Mouse (Mus musculus) CH12.LX (cell line): Measurements from ENCODE around the gene Ifit1bl1. TPM values are rescaled to one million over a fixed set of nuclear protein-coding genes. Genes with fewer than 3 reads are reported as not detected.

Experiments
- DNase-seq: peaks from one replicate; pipeline ENCODE4 v3.0.0-alpha.2; 2013; ENCODE audit errors: extremely low read depth
- H3K27ac ChIP-seq: 2 replicates; pipeline ENCODE4 v1.5.1; 2012; ENCODE audit warnings: low read depth, mild to moderate bottlenecking, control low read depth, moderate library complexity; ENCODE audit not compliant: insufficient read depth
- H3K27me3 ChIP-seq: replicated peaks from 2 replicates; pipeline ENCODE3; 2012; ENCODE audit warnings: inconsistent platforms
- H3K36me3 ChIP-seq, 2 experiments: replicated peaks in 1 of 2; 2 replicates each; pipeline versions ENCODE3 to v1.6.1; 2012; ENCODE audit warnings: inconsistent platforms in 1 of 2, low read length in 1 of 2, mild to moderate bottlenecking in 1 of 2, mixed read lengths in 1 of 2, moderate library complexity in 1 of 2; ENCODE audit not compliant: control insufficient read depth in 1 of 2, insufficient read depth in 1 of 2
- H3K4me1 ChIP-seq, 2 experiments: 2 replicates each; pipeline ENCODE4 v1.6.1; 2012; ENCODE audit warnings: inconsistent platforms in 1 of 2, moderate library complexity in 1 of 2; ENCODE audit not compliant: insufficient read depth in 2 of 2, control insufficient read depth in 1 of 2
- H3K4me2 ChIP-seq: 2 replicates; pipeline ENCODE4 v1.6.1; 2012; ENCODE audit warnings: low read depth, mild to moderate bottlenecking, control low read depth; ENCODE audit not compliant: poor library complexity, insufficient read depth, severe bottlenecking
- H3K4me3 ChIP-seq, 3 experiments: fragments of 150-350 bp in 1 of 3; sonication (generic) in 1 of 3; replicated peaks in 1 of 3; 2 replicates each; pipeline versions ENCODE3 to v1.5.1; 2011 to 2012; ENCODE audit warnings: low read depth in 2 of 3, low read length in 2 of 3, mild to moderate bottlenecking in 2 of 3, moderate library complexity in 2 of 3, control low read depth in 1 of 3, improper control_type of control experiment in 1 of 3, inconsistent platforms in 1 of 3, mixed read lengths in 1 of 3; ENCODE audit not compliant: poor library complexity in 1 of 3
- H3K79me2 ChIP-seq: replicated peaks from 2 replicates; pipeline ENCODE4 v1.6.1; 2012; ENCODE audit warnings: mild to moderate bottlenecking, moderate library complexity; ENCODE audit not compliant: control insufficient read depth, poor library complexity, insufficient read depth, severe bottlenecking; ENCODE audit errors: extremely low read depth
- H3K9ac ChIP-seq: 2 replicates; pipeline ENCODE4 v1.6.1; 2012; ENCODE audit warnings: low read depth, mild to moderate bottlenecking, control low read depth, moderate library complexity; ENCODE audit not compliant: insufficient read depth
- H3K9me3 ChIP-seq: replicated peaks from 2 replicates; pipeline ENCODE3; 2012; ENCODE audit warnings: low read length, inconsistent platforms, mixed read lengths
- CTCF ChIP-seq, 2 experiments: IDR thresholded peaks in 1 of 2; conservative IDR thresholded peaks in 1 of 2; 2 replicates each; pipeline ENCODE4 v1.5.1; 2011 to 2012; ENCODE audit warnings: low read depth in 2 of 2, low read length in 2 of 2, improper control_type of control experiment in 1 of 2, inconsistent platforms in 1 of 2, mild to moderate bottlenecking in 1 of 2, moderate library complexity in 1 of 2
- ELF1 ChIP-seq: IDR thresholded peaks from 2 replicates; pipeline ENCODE4 v1.6.1; 2014; ENCODE audit warnings: low read depth, mild to moderate bottlenecking, inconsistent platforms, low read length, improper control_type of control experiment
- EP300 ChIP-seq: IDR thresholded peaks from 2 replicates; pipeline ENCODE4 v1.6.1; 2011; ENCODE audit warnings: low read length, improper control_type of control experiment
- ETS1 ChIP-seq: conservative IDR thresholded peaks from 2 replicates; pipeline ENCODE4 v1.6.1; 2012; ENCODE audit warnings: low read depth, mild to moderate bottlenecking, inconsistent platforms, low read length, improper control_type of control experiment, moderate library complexity
- IRF4 ChIP-seq: IDR thresholded peaks from 2 replicates; pipeline ENCODE4 v1.6.1; 2014; ENCODE audit warnings: low read depth, mild to moderate bottlenecking, inconsistent platforms, low read length, improper control_type of control experiment
- JUN ChIP-seq: IDR thresholded peaks from 2 replicates; pipeline ENCODE4 v1.6.1; 2011; ENCODE audit warnings: low read depth, mild to moderate bottlenecking, low read length, improper control_type of control experiment, moderate library complexity; ENCODE audit not compliant: insufficient read depth
- KAT2A ChIP-seq: IDR thresholded peaks from 2 replicates; pipeline ENCODE4 v1.6.1; 2012; ENCODE audit warnings: low read length, improper control_type of control experiment, inconsistent platforms; ENCODE audit not compliant: insufficient replicate concordance
- MAFK ChIP-seq: IDR thresholded peaks from 2 replicates; pipeline ENCODE4 v1.6.1; 2011; ENCODE audit warnings: low read length, improper control_type of control experiment; ENCODE audit not compliant: insufficient replicate concordance
- MAZ ChIP-seq: IDR thresholded peaks from 2 replicates; pipeline ENCODE4 v1.6.1; 2012; ENCODE audit warnings: low read depth, mild to moderate bottlenecking, inconsistent platforms, low read length, improper control_type of control experiment, moderate library complexity
- MEF2A ChIP-seq: IDR thresholded peaks from 2 replicates; pipeline ENCODE4 v1.6.1; 2014; ENCODE audit warnings: low read depth, mild to moderate bottlenecking, inconsistent platforms, low read length, improper control_type of control experiment, borderline replicate concordance
- MYC ChIP-seq: IDR thresholded peaks from 2 replicates; pipeline ENCODE4 v1.6.1; 2011; ENCODE audit warnings: low read depth, mild to moderate bottlenecking, improper control_type of control experiment, low read length
- POLR2AphosphoS2 ChIP-seq: IDR thresholded peaks from 2 replicates; pipeline ENCODE4 v1.6.1; 2011; ENCODE audit warnings: low read depth, low read length, improper control_type of control experiment
- RAD21 ChIP-seq: IDR thresholded peaks from 2 replicates; pipeline ENCODE4 v1.6.1; 2011; ENCODE audit warnings: low read depth, mild to moderate bottlenecking, low read length, improper control_type of control experiment, moderate library complexity
- SMC3 ChIP-seq: IDR thresholded peaks from 2 replicates; pipeline ENCODE4 v1.6.1; 2011; ENCODE audit warnings: low read depth, low read length, improper control_type of control experiment
- ZC3H11A ChIP-seq: IDR thresholded peaks from 2 replicates; pipeline ENCODE4 v1.6.1; 2012; ENCODE audit warnings: low read depth, mild to moderate bottlenecking, inconsistent platforms, low read length, improper control_type of control experiment
- dilution Hi-C: fragments of 300-500 bp; cut with MboI; formaldehyde crosslinking; loops from 2 replicates; pipeline ENCODE4 v1.14.3; 2020; ENCODE audit warnings: low sequenced_read_pairs; ENCODE audit not compliant: extremely low pct_unique_long_range_greater_than_20kb, extremely low pct_ligation_motif_present
- in situ Hi-C: fragments of 300-500 bp; cut with MboI; formaldehyde crosslinking; loops from 3 replicates; pipeline ENCODE4 v1.14.3; 2019; ENCODE audit warnings: low sequenced_read_pairs, low pct_ligation_motif_present, low pct_unique_long_range_greater_than_20kb, mixed read lengths
- polyA plus RNA-seq: library from polyadenylated mRNA; unstranded; fragments of >175 nt; gene quantifications from 2 replicates; pipeline ENCODE4 v1.2.1, GENCODE M21; 2012; ENCODE audit warnings: low read depth; ENCODE audit not compliant: insufficient read length
- total RNA-seq, 2 experiments: library from RNA; depleted of rRNA; stranded (reverse); fragments of 300-350 nt in 1 of 2; fragments of >200 nt in 1 of 2; gene quantifications; 2 replicates each; pipeline ENCODE4 v1.2.3; 2012 to 2014

Gene Ifit1bl1
- total and polyA plus RNA-seq, 3 experiments: 0.09 to 0.26 TPM; not detected in 1

DNA sequence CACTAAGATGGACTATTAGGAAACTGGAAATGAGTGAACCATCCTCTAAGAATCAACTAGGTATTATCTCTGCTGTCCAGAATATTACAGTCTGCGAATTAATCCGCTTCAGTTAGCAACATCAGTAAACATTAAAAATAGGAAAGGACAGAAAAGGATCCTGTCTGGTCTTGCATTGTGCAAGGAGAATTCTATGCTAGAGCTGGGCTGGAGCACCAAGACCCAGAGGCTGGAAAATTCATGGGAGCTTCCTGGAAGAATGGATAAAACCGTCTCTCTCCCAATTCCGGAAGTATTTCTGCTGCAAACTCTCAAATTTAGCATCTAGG is 51.6 kb downstream of the Ifit1bl1 start:
- Histone ChIP-seq H3K27ac (no peak overlapping the region), H3K9ac (peak overlapping the region; percentile 29; the same call in 1 of the 2 replicates), H3K4me2 (peak overlapping the region; percentile 70), H3K36me3 (peaks cover 0 to 3% of the 10 kb centered on the region in 2 experiments), H3K27me3 (no peaks in the 10 kb centered on the region), H3K9me3 (peaks cover 5% of the 10 kb centered on the region), H3K79me2 (no peaks in the 10 kb centered on the region; the same call in 1 of the 2 replicates), H3K4me1 (peaks cover 0 to 26% of the 10 kb centered on the region in 2 experiments; a peak in 2 of 4 replicates), H3K4me3 (peak overlapping the region; percentile 32 to 70 (median 61))
- dilution Hi-C loops: no loop called here
- no peak for TF ChIP-seq MAFK
- peak; percentile 73; the same call in 1 of the 2 replicates for TF ChIP-seq ELF1
- TF ChIP-seq ETS1: peak; percentile 12; the same call in 1 of the 2 replicates
- TF ChIP-seq POLR2AphosphoS2: no peak
- TF ChIP-seq EP300: 0 out of 2 replicates have a peak, but pooled peaks have one; percentile 26
- TF ChIP-seq KAT2A: 0 out of 2 replicates have a peak, but pooled peaks have one; percentile 57
- TF ChIP-seq MEF2A: peak; percentile 71; the same call in 1 of the 2 replicates
- 0 out of 2 replicates have a peak, but pooled peaks have one; percentile 26 for TF ChIP-seq MAZ
- in situ Hi-C loops: no loop called here
- no peak for DNase-seq

DNA sequence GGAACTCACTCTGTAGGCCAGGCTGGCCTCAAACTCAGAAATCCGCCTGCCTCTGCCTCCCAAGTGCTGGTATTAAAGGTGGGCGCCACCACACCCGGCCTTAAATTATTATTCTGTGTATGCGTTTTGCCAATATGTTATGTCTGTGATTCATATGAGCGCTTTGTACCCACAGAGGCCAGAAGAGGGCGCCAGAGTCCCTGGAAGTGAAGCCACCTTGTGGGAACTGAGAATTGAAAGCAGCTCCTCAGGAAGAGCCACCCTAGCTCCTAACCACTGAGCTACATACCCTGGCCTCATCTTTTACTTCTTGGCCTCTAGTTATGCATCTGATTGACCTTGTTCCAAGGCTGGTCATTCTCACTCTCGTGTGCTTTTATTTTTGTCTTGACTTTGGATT is 53.8 kb downstream of the Ifit1bl1 start:
- TF ChIP-seq ZC3H11A (0 out of 2 replicates have a peak, but pooled peaks have one; percentile 3), ELF1 (peak; percentile 37; the same call in 1 of the 2 replicates), SMC3 (peak; percentile 87), IRF4 (peak; percentile 80), RAD21 (peak; percentile 78), MYC (no peak), CTCF (conservative IDR thresholded peaks at IDR 0.05 in 1 of 2, IDR thresholded peaks at IDR 0.05 in 1 of 2; ENCODE audit: low read depth in 2 of 2, low read length in 2 of 2) (peak; percentile 51 to 91; a peak in 2 of 4 replicates), JUN (no peak)
- TF ChIP-seq, all 38 proteins: peak for 6
- Histone ChIP-seq H3K27ac (no peak overlapping the region), H3K9me3 (no peaks in the 10 kb centered on the region), H3K36me3 (no peaks in the 10 kb centered on the region), H3K4me2 (no peak overlapping the region), H3K4me1 (peaks cover 0 to 21% of the 10 kb centered on the region in 2 experiments; a peak in 2 of 4 replicates), H3K27me3 (no peaks in the 10 kb centered on the region), H3K79me2 (no peaks in the 10 kb centered on the region; the same call in 1 of the 2 replicates), H3K4me3 (no peak overlapping the region), H3K9ac (no peak overlapping the region)
- peak; percentile 90 for DNase-seq
- in situ Hi-C loops (loop anchor here (10.0 kb wide), 1 partner anchor 117 kb away; no protein-coding TSS in a partner anchor), dilution Hi-C loops (no loop called here)
